Mouse (Mus musculus) kidney, postnatal 36 days (tissue): ENCODE data around the gene Gcn1l1.

Experiments
- DNase-seq, 2 experiments: peaks; one replicate each; pipeline ENCODE4 v3.0.0; 2021 to 2022; ENCODE audit warnings: mixed read lengths in 2 of 2

Gcn1l1 gene

DNA sequence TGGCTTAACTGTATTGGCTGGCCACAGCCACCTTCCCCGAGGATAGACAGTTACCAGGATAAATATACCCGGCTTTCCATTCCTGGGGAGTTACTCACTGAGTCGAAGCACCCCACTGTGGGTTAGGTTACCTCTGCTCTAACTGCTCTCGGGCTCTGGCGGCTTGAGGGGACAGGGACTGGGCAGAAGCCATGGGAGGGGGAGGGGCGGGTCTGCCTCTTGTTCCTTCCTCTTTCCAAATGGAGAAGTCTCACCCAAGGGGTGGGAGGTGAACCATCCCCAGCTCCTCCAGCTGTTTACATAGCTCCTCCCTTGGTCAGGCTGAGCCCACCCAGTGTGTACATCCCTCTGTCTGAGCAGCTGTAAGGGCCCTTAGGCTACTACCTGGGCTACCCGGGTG lies 29.4 kb upstream of the Gcn1l1 start:
- peak in 1 of 2 experiments; percentile 58 for DNase-seq

DNA sequence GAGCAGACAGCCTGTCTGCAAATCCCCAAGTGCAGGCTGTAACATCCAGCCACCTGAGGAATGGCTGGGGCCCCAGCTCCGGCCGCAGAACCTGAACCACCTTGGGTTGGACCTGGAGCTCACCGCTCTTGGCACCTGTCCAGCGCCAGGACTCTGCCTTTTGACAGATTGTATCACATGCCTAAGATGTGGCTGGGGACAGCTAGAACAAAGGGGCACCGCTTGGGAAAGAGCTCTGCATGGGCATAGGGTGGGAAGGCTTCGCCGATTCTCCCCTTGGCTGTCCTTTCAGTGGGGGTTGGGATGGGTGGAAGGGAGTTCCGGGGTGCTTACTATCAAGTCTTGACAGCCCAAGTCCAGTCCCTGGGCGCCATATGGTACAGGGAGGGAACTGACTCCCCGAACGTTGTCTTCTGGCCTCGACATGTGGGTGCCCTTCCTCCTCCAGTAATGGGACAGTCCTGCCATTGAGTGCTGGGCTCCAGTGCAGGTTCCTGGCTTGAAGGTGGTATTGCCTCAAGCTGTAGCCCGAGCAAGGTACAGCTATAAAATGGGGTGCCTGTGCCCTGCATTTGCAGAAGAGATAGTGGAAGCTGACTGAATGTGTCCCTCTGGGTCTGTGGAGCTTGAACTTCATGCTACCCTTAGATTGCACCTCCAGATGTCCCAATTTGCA lies 26.9 kb upstream of the Gcn1l1 start:
- DNase-seq, result peak; percentile 75 to 83

DNA sequence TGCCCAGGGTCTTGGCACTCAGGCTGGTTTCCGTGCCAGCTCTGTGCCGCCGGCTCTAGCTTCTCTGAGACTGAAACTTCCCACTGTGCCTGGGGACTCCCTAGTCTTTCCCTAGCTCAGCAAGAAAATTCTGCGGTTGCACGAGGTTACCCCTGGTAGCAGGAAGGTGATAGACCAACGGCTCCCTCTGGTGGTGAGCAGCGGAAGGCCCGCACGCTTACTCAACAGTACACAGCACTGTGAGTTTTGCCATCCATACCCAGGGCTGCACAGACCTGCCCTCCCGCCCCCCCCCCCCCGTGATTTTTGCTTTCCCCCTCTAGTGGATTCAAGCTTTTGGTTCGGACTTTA lies 26.4 kb upstream of the Gcn1l1 start:
- peak; percentile 95 to 97 for DNase-seq

DNA sequence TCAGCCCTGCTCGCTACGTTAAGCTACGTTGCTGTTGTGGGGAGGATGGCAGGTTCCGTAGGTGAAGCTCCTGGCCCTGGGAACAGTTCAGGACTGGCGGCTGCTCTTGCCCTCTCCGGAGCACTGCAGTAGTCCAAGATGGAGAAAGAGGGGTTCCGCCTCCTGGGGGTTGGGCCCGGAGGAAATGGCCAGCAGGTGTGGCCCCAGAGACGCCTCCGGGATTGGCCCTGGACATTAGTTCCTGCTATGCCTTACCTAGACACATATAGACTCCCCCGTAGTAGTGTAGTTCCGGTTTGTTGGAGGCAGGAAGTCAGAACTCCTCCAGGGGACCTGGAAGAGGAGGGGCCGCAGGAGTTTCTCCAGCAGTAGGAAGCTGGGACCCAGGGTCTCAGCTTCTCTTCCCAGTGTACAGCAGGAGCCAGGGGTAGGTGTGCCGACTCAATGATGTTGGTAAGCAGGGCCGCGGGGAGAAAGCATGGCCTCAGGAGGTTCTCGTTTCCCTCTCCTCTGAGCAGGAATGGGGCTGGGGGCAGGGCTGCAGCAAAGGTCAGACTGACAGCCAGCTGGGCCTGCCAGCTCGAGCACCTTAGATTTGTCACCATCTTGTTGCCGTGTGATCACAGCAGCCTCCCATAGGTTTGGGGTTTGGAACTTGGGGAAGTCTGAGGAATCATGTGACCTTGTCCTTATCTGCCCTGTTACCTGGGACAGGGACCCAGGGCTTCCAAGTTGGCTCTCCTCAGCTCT lies 22.2 kb upstream of the Gcn1l1 start:
- peak in 1 of 2 experiments; percentile 51 for DNase-seq

DNA sequence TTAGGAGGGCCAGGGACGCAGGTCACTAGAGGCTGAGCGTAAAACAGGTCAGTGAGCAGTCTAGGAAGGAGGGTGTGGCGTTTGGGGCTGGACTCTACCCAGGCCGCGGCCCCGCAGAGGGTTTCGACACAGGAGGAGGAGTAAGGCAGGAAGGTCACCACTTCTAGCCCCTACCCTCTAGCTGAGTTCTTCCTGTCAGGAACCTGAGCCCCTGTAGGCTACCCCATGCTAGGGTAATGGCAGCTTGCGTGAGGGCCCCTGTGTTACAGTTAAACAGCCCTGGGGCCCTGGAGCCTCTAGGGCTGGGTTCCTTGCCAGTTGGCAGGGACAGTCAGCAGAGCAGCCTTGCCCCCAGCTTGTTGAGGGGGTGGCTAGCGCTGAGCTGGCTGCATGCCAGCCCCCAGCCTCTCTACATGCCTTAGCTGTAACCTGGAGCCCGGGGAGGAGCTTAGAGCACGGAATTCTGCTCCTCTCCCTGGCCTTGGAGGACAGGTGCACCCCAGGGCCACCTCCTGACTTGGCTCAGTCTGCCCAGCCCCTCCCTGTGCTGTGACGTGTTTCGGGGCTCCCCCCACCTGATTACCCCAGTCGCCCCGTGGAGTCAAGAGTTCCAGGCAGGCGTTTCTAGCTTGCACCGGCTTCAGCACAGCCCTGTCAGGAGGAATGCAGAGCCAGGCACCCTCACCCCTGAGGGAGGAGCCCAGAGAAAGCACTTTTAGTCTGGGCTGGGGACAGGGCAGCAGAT lies 21.4 kb upstream of the Gcn1l1 start:
- peak; percentile 87 to 93 for DNase-seq

DNA sequence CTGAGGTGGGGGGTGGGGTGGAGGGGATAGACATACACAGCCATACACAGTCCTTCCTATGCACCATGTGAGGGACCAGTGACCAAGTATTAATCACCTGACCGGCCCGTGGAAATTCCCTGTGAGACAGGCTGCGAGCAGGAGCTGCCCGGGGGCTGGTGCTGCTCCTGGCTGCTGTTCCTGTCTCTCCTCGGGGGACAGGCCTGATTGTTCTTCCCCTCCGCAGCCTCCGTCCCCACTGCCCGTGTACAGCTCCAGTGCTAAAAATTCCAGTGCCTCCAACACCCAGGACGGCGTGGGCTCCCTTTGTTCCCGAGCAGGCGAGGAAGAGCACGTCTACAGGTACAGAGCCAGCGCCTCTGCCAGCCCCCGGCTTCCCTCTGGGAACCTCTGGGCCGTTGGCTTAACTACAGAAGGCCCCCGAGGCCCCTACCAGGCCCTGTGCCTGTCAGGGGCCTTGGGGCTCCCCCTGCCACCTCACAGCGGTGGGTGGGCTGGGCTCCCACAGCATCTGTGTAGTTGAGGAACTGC lies 20.3 kb upstream of the Gcn1l1 start:
- no peak for DNase-seq

DNA sequence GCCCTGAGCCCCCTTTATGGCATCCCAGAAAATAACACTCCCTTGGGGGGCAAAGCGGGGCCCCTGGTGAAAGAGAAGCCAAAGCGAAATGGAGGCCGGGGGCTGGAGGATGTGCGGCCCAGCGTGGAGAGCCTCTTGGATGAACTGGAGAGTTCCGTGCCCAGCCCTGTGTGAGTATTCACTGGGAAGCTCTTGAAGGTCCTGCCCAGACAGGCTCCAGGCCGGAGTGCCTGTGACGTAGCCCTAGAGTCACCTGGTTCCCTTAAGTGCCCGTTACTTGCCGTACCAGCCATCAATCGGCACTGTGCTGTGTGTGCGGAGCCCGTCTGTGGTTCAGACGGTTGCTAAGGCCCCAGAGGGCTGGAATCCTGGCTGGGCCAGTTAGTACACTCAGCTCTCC lies 19.4 kb upstream of the Gcn1l1 start:
- DNase-seq, result no peak

DNA sequence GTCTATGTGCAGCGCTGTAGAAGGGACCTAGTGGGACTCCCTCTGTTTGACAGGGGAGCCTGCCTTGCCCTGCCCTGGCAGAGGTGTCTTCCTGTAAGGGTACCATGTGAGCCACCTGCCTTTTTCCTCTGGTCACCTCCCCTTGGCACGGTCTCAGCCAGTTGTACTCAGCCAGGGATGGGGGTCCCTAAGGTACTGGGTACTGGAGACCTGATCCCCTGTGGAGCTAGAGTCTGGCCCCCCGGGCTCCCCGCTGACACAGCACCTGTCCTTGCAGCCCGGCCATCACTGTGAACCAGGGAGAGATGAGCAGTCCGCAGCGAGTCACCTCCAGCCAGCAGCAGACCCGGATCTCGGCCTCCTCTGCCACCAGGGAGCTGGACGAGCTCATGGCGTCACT lies 18.5 kb upstream of the Gcn1l1 start:
- no peak for DNase-seq

DNA sequence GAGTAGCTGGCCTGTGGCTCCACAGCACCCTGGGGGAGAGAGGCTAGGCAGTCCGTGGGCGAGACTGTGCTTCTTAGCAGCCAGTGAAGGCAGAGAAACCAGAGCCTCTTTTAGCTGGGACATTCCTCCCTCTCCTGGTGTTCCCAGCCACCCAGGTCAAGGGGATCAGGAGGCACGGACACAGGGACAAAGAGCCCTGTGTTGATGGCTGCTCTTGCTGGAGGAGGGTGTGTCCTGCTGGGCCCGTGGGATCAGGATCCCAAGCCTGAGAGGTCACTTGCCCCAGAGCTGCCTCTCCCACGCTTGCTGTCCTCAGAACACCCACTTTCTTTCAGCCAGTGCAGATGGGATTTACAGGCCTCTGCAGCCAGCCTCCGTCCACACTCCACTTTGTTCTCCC lies 18.0 kb upstream of the Gcn1l1 start:
- DNase-seq, result no peak

DNA sequence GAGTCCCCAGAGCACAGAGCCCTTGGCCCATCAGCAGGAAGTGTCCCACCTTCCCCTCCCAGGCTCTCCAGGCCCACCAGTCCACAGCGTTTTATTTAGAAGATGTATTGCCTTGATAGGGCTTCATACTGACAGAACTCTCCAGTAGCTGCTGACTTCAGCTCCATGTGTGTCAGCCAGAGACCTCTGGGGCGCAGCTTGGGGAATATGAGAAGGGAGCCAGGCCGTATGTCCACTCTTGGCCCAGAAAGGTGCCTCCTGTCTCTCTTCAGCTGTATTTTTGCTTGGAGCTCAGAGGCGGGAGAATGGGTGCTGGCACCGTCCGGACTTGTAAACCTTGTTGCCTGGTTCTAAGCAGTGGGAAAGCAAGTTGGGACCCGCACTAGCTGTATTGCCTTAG lies 17.6 kb upstream of the Gcn1l1 start:
- no peak for DNase-seq

DNA sequence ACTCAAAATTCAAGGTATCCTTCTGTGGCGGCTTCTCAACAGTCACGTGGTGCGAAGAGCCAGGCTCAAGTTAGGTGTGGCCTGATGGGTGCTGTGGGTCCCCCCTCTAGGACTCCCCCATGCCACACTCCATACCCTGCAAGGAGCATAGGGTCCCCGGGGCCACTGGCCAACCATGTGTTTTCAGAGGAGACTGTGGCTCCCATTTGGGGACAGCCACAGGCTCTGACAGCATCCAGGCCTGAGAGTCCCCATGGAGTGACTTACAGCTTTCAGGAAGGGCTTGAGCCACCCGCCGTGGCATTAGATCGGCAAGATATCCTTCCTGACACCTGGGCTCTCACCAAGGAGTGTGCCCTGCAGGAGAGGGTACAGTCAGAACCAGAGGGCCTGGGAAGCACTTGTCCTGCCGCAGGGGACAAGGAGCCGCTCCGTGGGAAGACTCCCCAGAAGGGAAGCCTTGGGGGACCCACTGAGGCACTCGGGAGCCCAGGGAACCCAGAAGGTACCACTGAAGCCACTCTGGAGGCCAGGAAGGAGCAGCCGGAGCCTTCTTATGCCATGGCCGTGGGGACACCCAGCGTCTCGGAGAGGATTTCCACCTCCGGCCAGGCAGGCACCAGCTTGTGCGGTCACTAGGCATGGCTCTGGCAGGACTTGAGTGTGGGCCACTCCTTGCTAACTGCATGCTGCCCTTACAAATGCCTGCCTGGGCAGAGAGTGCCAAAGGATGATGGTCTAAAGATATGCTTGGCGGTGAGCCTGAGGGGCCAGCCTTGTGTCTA lies 16.4 kb upstream of the Gcn1l1 start:
- no peak for DNase-seq

DNA sequence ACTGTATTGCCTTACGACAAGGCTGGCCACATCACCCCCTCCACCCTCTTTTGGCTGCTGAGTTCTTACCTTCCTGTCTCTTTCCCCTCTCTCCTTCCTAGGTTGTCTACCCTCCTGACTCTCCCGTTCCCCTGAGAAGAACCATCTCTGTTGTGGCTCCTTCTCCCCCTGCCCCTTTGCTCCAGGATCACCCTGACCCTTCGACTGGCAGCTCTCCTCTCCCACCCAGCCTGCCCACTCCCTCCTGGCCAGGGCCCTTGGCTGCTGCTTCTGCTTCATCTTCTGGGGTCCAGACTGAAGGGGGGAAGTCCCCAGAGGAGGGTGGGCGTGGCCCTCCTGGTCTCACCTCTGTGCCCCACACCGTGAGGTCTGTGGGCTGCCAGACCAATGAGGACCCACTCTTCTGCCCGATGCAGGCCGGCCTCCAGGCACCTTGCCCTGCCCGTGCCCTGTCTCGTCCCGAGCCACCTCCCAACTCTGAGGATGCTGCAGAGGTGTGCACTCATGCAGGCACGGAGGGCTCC lies 14.5 kb upstream of the Gcn1l1 start:
- no peak for DNase-seq

DNA sequence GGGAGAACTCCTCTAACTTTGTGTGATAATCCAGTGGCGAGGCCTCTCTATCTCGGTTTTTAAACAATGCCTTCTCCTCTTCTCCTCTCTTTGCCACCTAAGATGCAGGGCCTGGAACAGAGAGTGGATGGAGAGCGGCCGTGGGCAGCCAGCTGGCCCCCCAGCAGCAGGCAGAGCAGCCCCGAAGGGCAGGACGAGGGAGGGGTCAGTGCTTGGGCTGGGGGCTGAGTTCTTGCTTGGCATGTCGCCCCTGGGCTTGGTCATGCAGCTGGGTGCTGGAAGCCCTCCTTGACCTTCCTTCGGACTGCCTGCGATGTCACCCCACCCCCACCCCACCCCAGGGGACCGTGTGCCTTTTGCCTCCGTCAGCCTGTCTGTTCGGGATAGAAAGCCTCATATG lies 13.7 kb upstream of the Gcn1l1 start:
- no peak for DNase-seq

DNA sequence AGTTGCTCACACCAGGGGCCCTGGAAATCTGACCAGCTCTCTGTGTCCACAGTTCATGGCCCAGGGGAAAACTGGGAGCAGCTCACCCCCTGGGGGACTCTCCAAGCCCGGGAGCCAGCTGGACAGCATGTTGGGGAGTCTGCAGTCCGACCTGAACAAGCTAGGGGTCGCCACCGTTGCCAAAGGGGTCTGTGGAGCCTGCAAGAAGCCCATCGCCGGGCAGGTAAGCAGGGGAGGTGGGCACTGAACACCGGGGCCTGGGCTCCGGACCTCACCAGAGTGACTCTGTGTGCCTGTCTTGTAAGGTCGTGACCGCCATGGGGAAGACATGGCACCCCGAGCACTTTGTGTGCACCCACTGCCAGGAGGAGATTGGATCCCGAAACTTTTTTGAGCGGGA lies 13.3 kb upstream of the Gcn1l1 start:
- no peak for DNase-seq

DNA sequence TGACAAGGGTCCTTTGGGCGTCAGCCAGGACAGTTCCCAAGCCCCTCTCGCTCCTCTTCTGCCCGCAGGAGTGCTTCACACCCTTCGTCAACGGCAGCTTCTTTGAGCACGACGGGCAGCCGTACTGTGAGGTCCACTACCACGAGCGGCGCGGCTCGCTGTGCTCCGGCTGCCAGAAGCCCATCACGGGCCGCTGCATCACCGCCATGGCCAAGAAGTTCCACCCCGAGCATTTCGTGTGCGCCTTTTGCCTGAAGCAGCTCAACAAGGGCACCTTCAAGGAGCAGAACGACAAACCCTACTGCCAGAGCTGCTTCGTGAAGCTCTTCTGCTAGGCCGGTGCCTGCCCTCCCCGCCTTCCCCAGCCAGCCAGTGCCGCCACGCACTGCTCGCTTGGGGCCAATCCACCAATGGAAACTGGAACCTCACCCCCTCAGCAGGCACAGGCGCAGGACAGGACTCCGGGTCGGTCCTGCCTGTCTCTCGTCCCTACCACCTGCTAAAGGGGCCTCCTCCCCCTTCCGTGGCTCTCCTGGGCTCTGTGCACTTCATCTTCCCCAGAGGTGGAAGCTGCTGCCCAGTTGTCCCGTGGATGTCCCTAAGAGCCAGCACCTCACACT lies 11.1 kb upstream of the Gcn1l1 start:
- peak in 1 of 2 experiments; percentile 50 for DNase-seq

DNA sequence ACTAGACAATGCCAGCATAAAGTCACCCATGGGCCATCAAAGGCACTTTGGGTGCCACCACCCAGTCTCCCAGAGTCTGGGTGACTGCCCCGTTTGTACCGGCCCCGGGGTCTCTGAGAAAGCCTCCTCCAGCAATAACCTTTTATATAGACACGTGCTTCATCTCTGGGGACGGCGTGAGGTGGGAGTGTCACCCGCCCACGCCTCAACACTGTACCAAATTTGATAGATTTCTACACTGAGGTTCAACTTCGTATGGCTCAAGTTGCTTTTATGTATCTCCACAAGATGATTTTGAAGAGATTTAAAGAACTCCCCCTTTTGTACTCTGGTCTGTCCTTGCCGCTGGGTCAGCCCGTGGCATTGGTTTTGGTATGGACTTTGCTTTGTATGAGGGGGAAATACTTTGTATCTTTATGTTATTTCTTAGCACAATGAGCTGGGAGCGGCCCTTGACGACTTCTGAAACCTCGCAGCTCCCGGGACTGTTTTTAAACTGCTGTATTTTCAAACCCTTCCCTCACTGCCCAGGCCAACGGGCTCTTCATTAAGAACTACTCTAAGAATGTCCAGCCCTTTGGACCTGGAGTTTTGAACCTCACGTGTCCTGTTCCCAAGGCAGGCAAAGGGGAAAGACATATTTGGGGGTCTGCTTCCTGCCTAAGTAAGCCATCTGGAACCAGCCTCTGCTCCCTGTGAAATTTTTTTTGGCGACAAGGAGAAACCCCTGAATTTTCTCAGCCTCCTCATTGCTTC lies 10.3 kb upstream of the Gcn1l1 start:
- peak; percentile 46 to 52 for DNase-seq

DNA sequence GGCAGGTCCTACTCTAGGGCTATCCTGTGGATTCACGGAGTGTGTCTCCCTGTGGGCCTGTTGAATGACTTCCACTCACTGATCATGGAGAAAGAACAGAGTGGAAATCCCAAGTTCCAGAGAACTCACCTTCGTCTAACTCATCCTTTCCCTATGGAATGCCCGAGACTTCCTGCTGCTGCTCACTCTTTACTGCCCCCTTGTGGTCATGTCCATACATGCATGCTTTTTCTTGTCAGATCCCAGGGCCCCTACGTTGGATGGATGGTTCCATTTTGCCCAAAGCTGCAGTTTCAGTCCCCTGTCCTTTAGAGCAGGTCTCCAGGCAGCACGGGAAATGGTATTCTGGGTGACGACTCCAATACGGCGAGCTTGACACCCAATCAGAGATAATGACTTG lies 8.8 kb upstream of the Gcn1l1 start:
- peak; percentile 83 to 87 for DNase-seq

DNA sequence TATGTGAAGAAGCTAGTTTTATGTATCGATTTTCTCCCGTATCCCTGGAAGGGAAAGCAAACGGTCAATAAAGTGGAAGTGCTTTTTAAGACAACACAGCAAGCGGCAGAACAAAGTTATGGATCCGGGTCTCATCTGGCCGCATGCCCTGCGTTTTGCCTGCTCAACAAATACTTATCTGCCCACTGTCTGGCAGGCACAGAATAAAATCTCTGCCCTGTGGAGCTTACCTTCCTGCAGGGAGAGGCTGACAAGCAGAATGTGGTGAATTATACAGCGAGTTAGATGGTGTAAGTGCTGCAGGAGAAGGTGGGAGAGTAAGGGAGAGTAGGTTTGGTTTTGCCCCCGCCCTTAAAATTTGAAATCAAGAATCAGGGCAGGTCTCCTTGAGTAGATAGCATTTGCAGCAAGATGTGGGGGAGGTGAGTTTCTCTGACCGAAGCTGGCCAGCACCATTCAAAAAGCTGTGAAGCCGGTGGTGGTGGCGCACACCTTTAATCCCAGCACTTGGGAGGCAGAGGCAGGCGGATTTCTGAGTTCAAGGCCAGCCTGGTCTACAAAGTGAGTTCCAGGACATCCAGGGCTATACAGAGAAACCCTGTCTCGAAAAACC lies 6.8 kb upstream of the Gcn1l1 start:
- DNase-seq, result no peak

DNA sequence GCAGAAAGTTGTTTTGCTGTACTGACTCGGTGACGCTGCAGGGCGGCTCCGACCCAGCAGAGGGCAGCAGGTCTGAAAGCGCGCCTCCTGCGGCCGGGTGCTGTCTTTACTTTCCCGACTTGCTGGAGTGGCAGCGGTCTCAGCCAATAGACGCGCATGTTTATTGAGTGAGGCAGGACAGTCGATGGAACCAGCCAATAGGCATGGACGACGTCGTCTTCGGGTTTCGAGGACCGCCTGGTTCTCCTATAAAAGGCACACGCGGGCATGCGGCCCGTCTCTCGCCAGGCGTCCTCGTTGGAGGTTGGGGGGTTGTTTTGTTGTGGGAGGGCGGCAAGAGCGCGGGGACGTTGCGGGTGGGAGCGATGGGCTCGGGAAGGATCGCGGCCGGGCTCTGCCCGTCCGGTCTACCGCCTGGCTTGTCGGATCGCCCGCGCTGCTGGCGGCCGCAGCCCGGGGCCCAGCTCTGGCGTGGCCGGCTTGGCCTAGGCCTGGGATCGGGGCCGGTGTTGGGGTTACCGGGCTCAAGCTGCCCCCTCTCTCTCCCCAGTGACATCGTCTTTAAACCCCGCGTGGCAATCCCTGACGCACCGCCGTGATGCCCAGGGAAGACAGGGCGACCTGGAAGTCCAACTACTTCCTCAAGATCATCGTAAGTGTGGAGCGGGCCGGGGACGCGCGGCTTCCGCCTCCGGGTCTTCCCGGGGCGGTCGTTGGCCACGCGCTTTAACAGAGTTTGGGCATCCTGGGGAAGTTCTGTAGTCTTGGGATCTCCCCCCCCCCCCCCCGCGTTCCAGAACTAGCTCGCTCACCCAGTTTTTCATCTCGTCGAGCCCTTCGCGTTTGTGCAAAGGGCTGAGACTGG lies 5.6 kb upstream of the Gcn1l1 start, which contains the start of gene Rplp0:
TSS of gene Rplp0 (plus strand) at position 231 of the 865 bp plus-strand sequence.
- DNase-seq, result peak; percentile 100
